Mouse (Mus musculus) hindlimb bud, embryonic 11.5 days (tissue): ENCODE results near the gene Steap1.

Source experiments
- DNase-seq: peaks from one replicate; pipeline ENCODE4 v3.0.0-alpha.2; 2012; ENCODE audit warnings: low read depth, low spot score; ENCODE audit errors: extremely low spot score

Steap1 gene

GRCm38 (mm10) chr5:5748866-5749682 is at the start of gene Steap1:
TSS of gene Steap1 (minus strand) at chr5:5749326.
- peak; percentile 30 for DNase-seq

- no peak for DNase-seq
These were observed 38.0 kb upstream of the Steap1 start for GRCm38 (mm10) chr5:5787106-5787505.

- no peak for DNase-seq
These were observed 7.4 kb upstream of the Steap1 start for GRCm38 (mm10) chr5:5756392-5757019.

GRCm38 (mm10) chr5:5755039-5755438 is 5.9 kb upstream of the Steap1 start:
- peak; percentile 37 for DNase-seq

GRCm38 (mm10) chr5:5749772-5750222 is 671 bp upstream of the Steap1 start:
- peak; percentile 28 for DNase-seq

GRCm38 (mm10) chr5:5734445-5734844 is 14.7 kb downstream of the Steap1 start:
- no peak for DNase-seq

GRCm38 (mm10) chr5:5732858-5733257 is 16.3 kb downstream of the Steap1 start:
- no peak for DNase-seq

- no peak for DNase-seq
These were observed 16.9 kb downstream of the Steap1 start for GRCm38 (mm10) chr5:5732208-5732607.

- DNase-seq, result no peak
These were observed 19.2 kb downstream of the Steap1 start for GRCm38 (mm10) chr5:5729904-5730303.

- no peak for DNase-seq
These were observed 26.9 kb downstream of the Steap1 start for GRCm38 (mm10) chr5:5722217-5722616.

GRCm38 (mm10) chr5:5711032-5711431 is 38.1 kb downstream of the Steap1 start:
- DNase-seq, result no peak

GRCm38 (mm10) chr5:5707341-5708278 is 41.5 kb downstream of the Steap1 start:
- DNase-seq, result no peak

- DNase-seq, result no peak
These were observed 44.1 kb downstream of the Steap1 start for GRCm38 (mm10) chr5:5705019-5705418.

- DNase-seq, result no peak
These were observed 48.7 kb downstream of the Steap1 start for GRCm38 (mm10) chr5:5700386-5700785.

- DNase-seq, result no peak
These were observed 50.3 kb downstream of the Steap1 start for GRCm38 (mm10) chr5:5698830-5699229.

- no peak for DNase-seq
These were observed 53.7 kb downstream of the Steap1 start for GRCm38 (mm10) chr5:5695401-5695942.

- DNase-seq, result no peak
These were observed 55.0 kb downstream of the Steap1 start, which contains the start of gene Steap2 for GRCm38 (mm10) chr5:5693956-5694653. TSS of gene Steap2 (minus strand) at chr5:5694578.

- DNase-seq, result no peak
These were observed 55.6 kb downstream of the Steap1 start for GRCm38 (mm10) chr5:5693541-5693955.

GRCm38 (mm10) chr5:5692167-5692738 is 56.9 kb downstream of the Steap1 start:
- no peak for DNase-seq
